Mouse (Mus musculus): ENCODE measurements around the gene Wwox. TPM values are rescaled to one million over a fixed set of nuclear protein-coding genes. Genes with fewer than 3 reads are reported as not detected.

Wwox gene
- polyA plus RNA-seq, 1 experiment = 4.7 TPM

- peaks cover 9% of the 10 kb centered on the region for H3K9me3 ChIP-seq
- no peaks in the 10 kb centered on the region for H3K36me3 ChIP-seq (replicated peaks; ENCODE audit: low read length)
- H3K4me3 ChIP-seq (replicated peaks) = no peak overlapping the region
- no peaks in the 10 kb centered on the region for H3K27me3 ChIP-seq (replicated peaks)
- TF ChIP-seq FLI1 (IDR thresholded peaks at IDR 0.05; ENCODE audit: low read length) (no peak), GATA1 (IDR thresholded peaks at IDR 0.05; ENCODE audit: borderline replicate concordance, low read length) (no peak)
- H3K4me1 ChIP-seq = peaks cover 35% of the 10 kb centered on the region
Measured at GRCm38 (mm10) chr8:114875161-114875560, 435.7 kb downstream of the Wwox start.

DNA sequence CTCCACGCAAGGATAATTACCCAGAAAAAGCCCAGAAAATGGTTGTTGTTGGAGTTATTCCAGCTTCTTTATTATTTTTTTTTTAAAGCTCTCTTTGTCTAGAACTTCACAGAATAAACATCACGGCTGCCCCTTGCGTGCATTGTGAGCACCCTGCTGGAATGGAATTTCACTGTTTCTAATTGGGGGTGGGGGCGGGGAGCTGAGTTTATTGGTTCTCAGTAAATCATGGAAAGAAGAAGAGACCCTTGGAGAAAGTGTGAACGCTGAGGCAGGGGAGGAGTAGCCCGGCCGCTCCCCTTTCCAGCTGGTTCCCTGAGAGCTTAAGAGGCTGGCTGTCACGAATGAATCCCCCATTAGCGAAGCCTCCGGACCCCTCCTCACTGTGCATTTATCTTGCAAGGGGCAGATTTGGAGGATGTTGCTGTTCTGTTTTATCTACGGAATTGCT is 436.7 kb downstream of the Wwox start:
- Histone ChIP-seq H3K9me3 (peaks cover 5% of the 10 kb centered on the region), H3K36me3 (replicated peaks; ENCODE audit: low read length) (no peaks in the 10 kb centered on the region), H3K4me1 (peaks cover 45% of the 10 kb centered on the region), H3K27me3 (replicated peaks) (no peaks in the 10 kb centered on the region), H3K4me3 (replicated peaks) (no peak overlapping the region)
- TF ChIP-seq GATA1 (IDR thresholded peaks at IDR 0.05; ENCODE audit: borderline replicate concordance, low read length) = no peak
- no peak for TF ChIP-seq FLI1 (IDR thresholded peaks at IDR 0.05; ENCODE audit: low read length)

DNA sequence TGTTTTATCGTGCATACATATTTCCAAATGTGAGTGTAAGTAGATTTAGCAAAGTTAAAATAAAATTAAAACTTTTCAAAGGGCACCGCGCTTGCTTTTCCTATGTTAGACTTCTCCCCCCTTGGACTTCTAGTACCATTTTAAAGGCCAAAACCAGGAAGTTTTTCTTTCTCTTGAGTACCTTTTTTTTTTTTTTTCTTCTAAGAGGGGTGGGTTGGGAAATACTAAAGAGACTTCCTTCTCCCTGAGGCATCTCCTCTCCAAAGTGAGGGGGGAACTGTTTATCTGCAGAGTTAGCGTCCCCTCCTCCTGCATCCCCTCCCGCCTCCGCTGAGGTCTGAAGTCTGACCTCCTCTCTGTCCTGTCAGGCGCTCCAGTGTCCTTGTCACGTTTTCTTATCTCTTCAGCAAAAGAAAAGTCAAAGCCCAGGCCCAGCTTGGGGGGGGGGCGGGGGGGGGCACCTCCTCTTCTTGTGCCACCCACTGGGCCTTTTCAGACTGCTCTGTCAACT is 437.3 kb downstream of the Wwox start:
- no peak for TF ChIP-seq GATA1 (IDR thresholded peaks at IDR 0.05; ENCODE audit: borderline replicate concordance, low read length)
- TF ChIP-seq FLI1 (IDR thresholded peaks at IDR 0.05; ENCODE audit: low read length) = no peak
- Histone ChIP-seq H3K27me3 (replicated peaks) (no peaks in the 10 kb centered on the region), H3K9me3 (peaks cover 3% of the 10 kb centered on the region), H3K4me1 (peaks cover 51% of the 10 kb centered on the region), H3K4me3 (replicated peaks) (no peak overlapping the region), H3K36me3 (replicated peaks; ENCODE audit: low read length) (no peaks in the 10 kb centered on the region)

- Histone ChIP-seq H3K4me1 (peaks cover 56% of the 10 kb centered on the region), H3K9me3 (no peaks in the 10 kb centered on the region), H3K36me3 (replicated peaks; ENCODE audit: low read length) (no peaks in the 10 kb centered on the region)
Measured at GRCm38 (mm10) chr8:114877234-114877633, 437.8 kb downstream of the Wwox start.

DNA sequence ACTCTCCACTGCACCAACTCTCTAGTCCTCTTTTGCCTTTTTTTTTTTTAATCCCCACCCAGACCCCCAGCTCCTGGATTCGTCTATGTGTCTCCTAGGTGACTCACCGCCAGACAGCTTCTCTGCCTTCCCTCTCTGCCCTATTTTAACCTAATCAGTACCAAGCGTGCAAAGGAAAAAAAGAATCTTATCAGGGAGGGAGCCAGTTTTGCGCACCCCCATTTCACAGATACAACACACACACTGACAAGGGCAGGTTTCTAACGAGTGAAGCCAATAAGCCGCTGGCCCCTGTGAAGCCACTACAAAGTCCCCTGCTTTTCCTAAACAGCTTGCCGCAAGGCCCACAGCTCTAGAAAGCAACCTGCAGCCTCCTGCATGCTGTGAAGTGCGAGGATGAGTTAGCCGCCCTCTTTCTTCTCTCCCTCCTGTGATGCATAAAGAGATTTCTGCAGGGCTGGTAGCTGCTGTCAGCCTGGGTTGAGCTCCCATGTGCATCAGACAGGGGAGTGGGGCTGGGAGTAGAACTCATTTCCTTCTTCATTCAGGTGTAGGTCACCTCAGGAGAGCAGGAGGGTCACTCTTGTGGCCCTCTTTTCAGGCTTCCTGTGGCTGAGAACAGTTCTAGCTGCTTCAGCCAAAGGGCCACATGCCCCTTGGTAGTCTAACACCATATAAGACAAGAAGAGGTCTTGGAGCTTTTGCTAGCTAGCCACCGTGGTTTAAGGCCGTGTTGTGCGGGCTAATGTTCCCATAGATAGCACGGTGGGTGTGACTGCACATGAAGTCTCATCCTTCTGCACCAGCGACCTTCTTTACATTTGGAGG is 439.2 kb downstream of the Wwox start:
- TF ChIP-seq GATA1 (IDR thresholded peaks at IDR 0.05; ENCODE audit: borderline replicate concordance, low read length) (no peak), FLI1 (IDR thresholded peaks at IDR 0.05; ENCODE audit: low read length) (no peak)
- Histone ChIP-seq H3K9me3 (no peaks in the 10 kb centered on the region), H3K27me3 (replicated peaks) (no peaks in the 10 kb centered on the region), H3K4me3 (replicated peaks) (peak overlapping the region; percentile 71), H3K4me1 (peaks cover 65% of the 10 kb centered on the region), H3K36me3 (replicated peaks; ENCODE audit: low read length) (no peaks in the 10 kb centered on the region)

More at GRCm38 (mm10) chr8:114877234-114877633, 437.8 kb downstream of the Wwox start:
- no peaks in the 10 kb centered on the region for H3K27me3 ChIP-seq (replicated peaks)
- no peak overlapping the region for H3K4me3 ChIP-seq (replicated peaks)
- TF ChIP-seq FLI1 (IDR thresholded peaks at IDR 0.05; ENCODE audit: low read length) (no peak), GATA1 (IDR thresholded peaks at IDR 0.05; ENCODE audit: borderline replicate concordance, low read length) (no peak)

DNA sequence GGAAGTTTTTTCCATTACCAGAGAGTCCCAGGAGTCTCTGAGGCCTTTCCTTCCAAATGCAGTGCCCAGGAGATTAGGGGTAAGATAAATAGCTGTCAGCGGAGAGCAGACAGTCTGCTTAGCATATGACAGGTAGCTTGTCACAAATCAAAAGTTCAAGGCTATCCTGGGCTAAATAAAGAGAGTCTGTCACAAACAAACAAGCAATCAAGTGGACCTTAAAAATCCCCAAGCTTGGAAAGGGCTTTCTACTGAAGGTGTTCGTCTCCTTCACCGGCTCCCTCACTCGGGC is 439.8 kb downstream of the Wwox start:
- no peak for TF ChIP-seq GATA1 (IDR thresholded peaks at IDR 0.05; ENCODE audit: borderline replicate concordance, low read length)
- TF ChIP-seq FLI1 (IDR thresholded peaks at IDR 0.05; ENCODE audit: low read length) = no peak
- Histone ChIP-seq H3K4me1 (peaks cover 68% of the 10 kb centered on the region), H3K4me3 (replicated peaks) (no peak overlapping the region), H3K9me3 (no peaks in the 10 kb centered on the region), H3K36me3 (replicated peaks; ENCODE audit: low read length) (no peaks in the 10 kb centered on the region), H3K27me3 (replicated peaks) (no peaks in the 10 kb centered on the region)

GRCm38 (mm10) chr8:114879678-114880077 is 440.2 kb downstream of the Wwox start:
- Histone ChIP-seq H3K27me3 (replicated peaks) (no peaks in the 10 kb centered on the region), H3K36me3 (replicated peaks; ENCODE audit: low read length) (no peaks in the 10 kb centered on the region), H3K9me3 (no peaks in the 10 kb centered on the region), H3K4me3 (replicated peaks) (peak overlapping the region; percentile 65), H3K4me1 (peaks cover 68% of the 10 kb centered on the region)
- TF ChIP-seq FLI1 (IDR thresholded peaks at IDR 0.05; ENCODE audit: low read length) (no peak), GATA1 (IDR thresholded peaks at IDR 0.05; ENCODE audit: borderline replicate concordance, low read length) (peak; percentile 39; the same call in 1 of the 3 replicates)

DNA sequence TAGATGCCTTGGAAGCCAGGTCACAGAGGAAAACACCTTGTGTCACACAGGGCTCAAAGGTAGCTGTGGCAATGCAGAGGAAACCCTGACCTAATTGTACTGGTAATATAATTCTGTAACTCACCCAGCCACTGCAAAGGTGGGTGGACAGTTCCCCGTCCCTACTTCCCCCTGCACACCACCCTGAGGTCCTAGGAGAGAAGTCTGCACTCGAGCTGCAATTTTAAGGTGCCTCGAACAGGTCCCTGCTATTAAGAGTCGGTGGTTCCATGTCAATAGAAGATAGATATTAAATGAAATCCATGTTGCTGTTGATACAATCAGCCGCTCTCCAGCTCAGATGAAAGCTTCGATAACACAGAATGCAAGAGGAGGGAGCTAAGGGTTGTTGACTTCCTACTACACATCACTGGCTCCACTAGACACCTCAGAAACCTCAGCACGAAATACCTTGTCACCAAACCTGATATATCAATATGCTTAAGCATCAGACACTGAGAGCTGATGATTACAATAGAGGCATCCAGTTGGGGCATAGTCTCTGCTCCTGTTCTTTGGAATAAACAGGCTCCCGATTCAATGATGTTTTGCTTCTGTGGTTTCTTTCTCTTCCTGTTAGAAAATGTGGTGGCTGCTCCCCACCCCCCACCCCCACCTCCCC is 441.1 kb downstream of the Wwox start:
- no peak for TF ChIP-seq FLI1 (IDR thresholded peaks at IDR 0.05; ENCODE audit: low read length)
- no peak for TF ChIP-seq GATA1 (IDR thresholded peaks at IDR 0.05; ENCODE audit: borderline replicate concordance, low read length)
- H3K9me3 ChIP-seq = no peaks in the 10 kb centered on the region

DNA sequence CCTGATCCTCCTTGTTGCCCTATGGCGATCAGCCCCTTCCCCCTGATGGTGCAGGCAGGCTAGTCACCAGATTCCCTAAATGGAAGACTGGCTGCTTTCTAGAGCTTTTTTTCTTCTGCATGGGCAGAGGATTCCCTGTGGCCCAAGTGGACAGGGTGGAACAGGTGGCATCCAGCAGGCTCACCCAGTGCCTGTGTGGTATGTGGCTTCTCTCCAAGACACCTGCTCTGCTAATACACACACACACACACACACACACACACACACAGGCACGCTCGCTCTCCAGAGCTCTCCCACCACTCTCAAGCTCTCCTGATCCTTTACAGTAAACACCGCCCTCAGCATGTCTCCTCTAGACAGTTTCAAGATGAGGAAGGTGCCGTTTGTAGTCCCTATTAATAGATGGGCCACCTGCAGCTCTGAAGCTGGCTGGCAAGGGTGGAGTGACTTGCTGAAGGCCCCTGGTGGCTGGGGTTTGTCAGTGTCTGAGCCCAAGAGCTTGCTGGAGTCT is 442.5 kb downstream of the Wwox start:
- no peaks in the 10 kb centered on the region for H3K27me3 ChIP-seq (replicated peaks)
- TF ChIP-seq FLI1 (IDR thresholded peaks at IDR 0.05; ENCODE audit: low read length) = no peak
- no peak for TF ChIP-seq GATA1 (IDR thresholded peaks at IDR 0.05; ENCODE audit: borderline replicate concordance, low read length)
- no peak overlapping the region for H3K4me3 ChIP-seq (replicated peaks)
- no peaks in the 10 kb centered on the region for H3K9me3 ChIP-seq
- peaks cover 65% of the 10 kb centered on the region for H3K4me1 ChIP-seq
- no peaks in the 10 kb centered on the region for H3K36me3 ChIP-seq (replicated peaks; ENCODE audit: low read length)

More for the DNA sequence above, 441.1 kb downstream of the Wwox start:
- H3K27me3 ChIP-seq (replicated peaks) = no peaks in the 10 kb centered on the region
- peaks cover 68% of the 10 kb centered on the region for H3K4me1 ChIP-seq
- no peaks in the 10 kb centered on the region for H3K36me3 ChIP-seq (replicated peaks; ENCODE audit: low read length)
- H3K4me3 ChIP-seq (replicated peaks) = peak overlapping the region; percentile 38

DNA sequence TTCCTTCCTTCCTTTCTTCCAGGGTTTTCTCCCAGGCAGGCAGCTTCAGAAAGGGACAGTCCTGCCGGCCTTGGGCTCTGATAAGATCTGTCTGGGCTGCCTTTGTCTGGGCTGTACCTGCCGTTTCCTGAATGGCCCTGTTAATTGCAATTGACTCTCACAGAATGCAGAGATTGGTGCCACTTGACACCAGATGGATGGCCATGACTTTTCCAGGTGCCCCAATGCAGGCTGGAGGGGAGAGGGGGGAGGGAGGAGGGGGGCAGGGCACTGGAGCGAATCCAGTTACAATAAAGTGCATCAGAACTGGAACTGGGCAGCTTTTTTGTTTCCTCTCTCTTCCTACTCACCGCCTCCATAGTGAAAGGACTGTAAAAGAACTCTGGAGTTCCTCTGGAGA is 443.0 kb downstream of the Wwox start:
- TF ChIP-seq GATA1 (IDR thresholded peaks at IDR 0.05; ENCODE audit: borderline replicate concordance, low read length) (no peak), FLI1 (IDR thresholded peaks at IDR 0.05; ENCODE audit: low read length) (no peak)

More for the DNA sequence above, 443.0 kb downstream of the Wwox start:
- no peak overlapping the region for H3K4me3 ChIP-seq (replicated peaks)
- no peaks in the 10 kb centered on the region for H3K9me3 ChIP-seq
- no peaks in the 10 kb centered on the region for H3K36me3 ChIP-seq (replicated peaks; ENCODE audit: low read length)
- peaks cover 59% of the 10 kb centered on the region for H3K4me1 ChIP-seq
- no peaks in the 10 kb centered on the region for H3K27me3 ChIP-seq (replicated peaks)

All from megakaryocyte, embryonic 14.5 days (primary cell).